Mouse (Mus musculus) intestine, postnatal 0 days (tissue): Measurements from ENCODE around the gene Spindoc. TPM values are rescaled to one million over a fixed set of nuclear protein-coding genes. Genes with fewer than 3 reads are reported as not detected.

Experiments used
- ATAC-seq: fragments of 200-750 bp; cut with Nextera tagmentation; 2 replicates; pipeline ENCODE4 v1.8.0; 2017; ENCODE audit warnings: mild to moderate bottlenecking, moderate TSS enrichment, moderate library complexity
- H3K27ac ChIP-seq: fragments of 300-500 bp; sonication (generic); 2 replicates; pipeline ENCODE4 v1.5.1; 2014; ENCODE audit warnings: mild to moderate bottlenecking, low read depth, low read length, moderate library complexity
- H3K27me3 ChIP-seq: fragments of 300-500 bp; sonication (generic); replicated peaks from 2 replicates; pipeline ENCODE4 v1.6.1; 2014; ENCODE audit warnings: low read length, mixed read lengths; ENCODE audit not compliant: control insufficient read depth, insufficient read depth
- H3K36me3 ChIP-seq: fragments of 300-500 bp; sonication (generic); 2 replicates; pipeline ENCODE4 v1.6.1; 2014; ENCODE audit warnings: mild to moderate bottlenecking, moderate library complexity; ENCODE audit not compliant: control insufficient read depth, insufficient read depth
- H3K4me1 ChIP-seq: fragments of 300-500 bp; sonication (generic); replicated peaks from 2 replicates; pipeline ENCODE4 v1.6.1; 2014; ENCODE audit warnings: antibody characterized with exemption, low read length, mixed read lengths; ENCODE audit not compliant: control insufficient read depth, insufficient read depth
- H3K4me2 ChIP-seq: fragments of 300-500 bp; sonication (generic); replicated peaks from 2 replicates; pipeline ENCODE4 v1.6.1; 2014; ENCODE audit warnings: low read depth, mild to moderate bottlenecking, moderate library complexity
- H3K4me3 ChIP-seq: fragments of 300-500 bp; sonication (generic); 2 replicates; pipeline ENCODE4 v1.5.1; 2014; ENCODE audit warnings: low read depth, low read length
- H3K9ac ChIP-seq: fragments of 300-500 bp; sonication (generic); 2 replicates; pipeline ENCODE4 v1.6.1; 2014; ENCODE audit warnings: mild to moderate bottlenecking, low read depth, low read length
- H3K9me3 ChIP-seq: fragments of 300-500 bp; sonication (generic); 2 replicates; pipeline ENCODE4 v1.6.1; 2016; ENCODE audit warnings: mixed run types; ENCODE audit not compliant: control insufficient read depth
- CTCF ChIP-seq: sonication (generic); IDR thresholded peaks from 2 replicates; pipeline ENCODE4 v1.5.1; 2016; ENCODE audit warnings: low read depth, mild to moderate bottlenecking, control low read depth, antibody characterized with exemption, moderate library complexity
- WGBS: fragments of 180-500 bp; shearing (Covaris S2); extraction: QIAGEN DNeasy Blood & Tissue Kit; methylation state at CpG from one replicate; pipeline ENCODE4 v1.1.7; 2014; 5-methylcytosine and 5-hydroxymethylcytosine counted together
- polyA plus RNA-seq: library from polyadenylated mRNA; unstranded; fragments of >200 nt; fragmentation: Nextera tagmentation; extraction: Ambion mirVana; gene quantifications from 2 replicates; pipeline ENCODE4 v1.2.1, GENCODE M21; 2015

The Spindoc gene
- polyA plus RNA-seq, 1 experiment from 2014 or later = 11.3 TPM

DNA sequence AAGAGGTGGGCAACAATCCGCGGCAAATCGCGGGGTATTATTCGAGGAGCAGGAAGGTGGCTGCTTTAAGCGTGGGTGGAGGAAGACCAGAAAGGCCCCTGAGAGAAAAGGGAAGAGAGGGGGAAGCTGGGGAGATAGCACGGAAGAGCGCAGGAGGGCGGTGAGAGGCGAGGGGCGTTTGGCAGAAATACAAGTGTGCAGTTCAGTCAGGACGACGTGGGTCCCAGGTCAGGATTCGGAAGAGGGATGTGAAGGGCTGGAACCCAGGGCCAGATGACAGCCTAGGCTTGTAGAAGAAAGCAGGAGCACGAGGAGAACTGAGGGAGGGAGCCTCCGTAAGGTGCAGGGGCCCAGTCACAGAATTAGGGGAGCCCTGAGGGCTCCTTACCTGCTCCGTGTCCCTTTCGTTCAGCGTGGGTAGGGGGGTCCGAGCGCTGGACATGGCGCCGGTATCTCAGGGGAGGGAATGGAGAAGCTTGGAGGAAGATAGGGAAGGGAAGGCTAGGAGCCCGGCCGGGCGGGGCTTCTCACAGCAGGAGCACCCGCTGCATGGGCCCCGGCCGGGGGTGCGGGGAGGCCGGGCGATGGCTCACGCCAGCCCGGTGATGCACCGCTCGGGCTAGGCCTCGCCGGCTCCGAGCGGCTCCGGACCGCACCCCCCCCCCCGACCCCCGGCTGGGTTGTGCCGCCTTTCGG, 41.9 kb downstream of the Spindoc start:
- peaks cover 15% of the 10 kb centered on the region for H3K4me1 ChIP-seq
- H3K4me3 ChIP-seq = peak overlapping the region; percentile 90
- H3K9ac ChIP-seq = peak overlapping the region; percentile 95
- no peaks in the 10 kb centered on the region for H3K27me3 ChIP-seq
- under 1% methylated on average over 32 of the region's 46 CpGs for WGBS
- peak overlapping the region; percentile 95 for H3K4me2 ChIP-seq
- no peak for TF ChIP-seq CTCF
- ATAC-seq = peak; percentile 65
- H3K36me3 ChIP-seq = no peaks in the 10 kb centered on the region; the same call in 1 of the 2 replicates
- no peaks in the 10 kb centered on the region for H3K9me3 ChIP-seq
- peak overlapping the region; percentile 92 for H3K27ac ChIP-seq

DNA sequence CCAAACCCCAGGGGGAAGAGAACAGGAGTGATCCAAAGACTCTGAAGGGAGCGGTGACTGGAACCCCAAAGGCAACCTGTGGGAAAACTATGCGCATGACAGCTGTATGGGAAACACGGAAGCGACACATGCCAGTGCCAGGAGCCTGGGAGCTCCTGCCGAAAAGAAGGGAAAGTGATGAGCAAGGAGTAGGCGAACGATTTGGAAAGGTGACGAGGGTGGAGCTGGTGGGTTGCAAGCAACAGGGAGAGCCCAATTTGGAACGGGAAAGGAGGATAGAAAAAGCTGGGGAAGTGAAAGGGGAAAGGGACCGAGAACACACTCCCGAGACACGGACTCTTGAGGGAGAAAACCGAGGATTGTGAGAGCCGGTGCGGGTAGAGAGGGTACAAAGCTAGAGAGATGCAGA, 42.4 kb downstream of the Spindoc start:
- Histone ChIP-seq H3K9ac (peak overlapping the region; percentile 95), H3K4me2 (peak overlapping the region; percentile 95), H3K27me3 (no peaks in the 10 kb centered on the region), H3K36me3 (no peaks in the 10 kb centered on the region; the same call in 1 of the 2 replicates), H3K4me1 (peaks cover 16% of the 10 kb centered on the region), H3K4me3 (peak overlapping the region; percentile 90), H3K27ac (0 out of 2 replicates have a peak overlapping the region, but pooled peaks have one; percentile 92), H3K9me3 (no peaks in the 10 kb centered on the region)
- no peak for TF ChIP-seq CTCF
- no peak for ATAC-seq
- WGBS = under 1% methylated on average over 15 of the region's 15 CpGs

DNA sequence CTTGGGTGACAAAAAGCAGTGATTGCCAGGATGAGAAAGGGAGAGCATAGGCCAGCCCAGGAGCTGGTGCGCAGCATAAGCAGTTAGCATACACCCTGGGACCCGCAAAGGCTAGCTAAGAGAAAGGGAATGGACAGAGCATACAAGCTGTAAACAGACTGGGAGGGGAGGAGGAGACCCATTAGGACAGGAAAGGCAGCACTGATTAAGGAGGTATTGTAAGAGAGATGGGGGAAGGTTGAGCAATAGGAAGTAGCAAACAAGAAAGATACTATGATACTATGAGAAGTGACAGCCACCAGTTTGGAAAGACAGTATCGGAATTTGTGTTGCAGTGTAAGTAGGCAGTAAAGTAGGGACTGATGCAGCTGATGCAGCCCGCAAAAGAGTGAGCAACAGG, 42.9 kb downstream of the Spindoc start:
- no peak for ATAC-seq
- Histone ChIP-seq H3K4me2 (peak overlapping the region; percentile 95), H3K27ac (peak overlapping the region; percentile 92; the same call in 1 of the 2 replicates), H3K9me3 (no peaks in the 10 kb centered on the region), H3K4me3 (peak overlapping the region; percentile 90), H3K9ac (peak overlapping the region; percentile 95; the same call in 1 of the 2 replicates), H3K4me1 (peaks cover 16% of the 10 kb centered on the region), H3K27me3 (no peaks in the 10 kb centered on the region), H3K36me3 (no peaks in the 10 kb centered on the region; the same call in 1 of the 2 replicates)
- TF ChIP-seq CTCF = no peak
- WGBS = 24% methylated on average over 4 of the region's 4 CpGs

DNA sequence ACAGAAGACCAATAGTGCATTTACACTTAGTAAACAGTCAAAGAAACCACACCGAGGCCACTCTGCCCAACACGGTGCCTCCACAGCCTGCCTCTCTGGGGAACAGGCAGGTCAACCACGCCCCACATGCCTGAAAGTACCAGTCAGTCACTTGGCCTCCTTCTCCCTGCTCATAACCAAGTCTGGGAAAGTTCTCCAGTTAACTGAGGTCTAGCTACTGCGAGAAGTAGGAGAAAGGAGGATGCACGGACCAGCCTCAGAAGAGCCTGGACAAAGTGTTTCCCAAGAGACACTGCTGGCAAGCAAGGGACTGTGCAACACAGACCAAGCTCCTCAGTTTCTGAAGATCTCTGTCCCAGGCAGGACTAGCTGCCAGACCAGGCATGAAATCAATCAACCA, 43.8 kb downstream of the Spindoc start:
- no peak for TF ChIP-seq CTCF
- H3K9ac ChIP-seq = peak overlapping the region; percentile 24; the same call in 1 of the 2 replicates
- H3K36me3 ChIP-seq = no peaks in the 10 kb centered on the region; the same call in 1 of the 2 replicates
- peaks cover 16% of the 10 kb centered on the region for H3K4me1 ChIP-seq
- no peaks in the 10 kb centered on the region for H3K9me3 ChIP-seq
- no peak for ATAC-seq
- H3K4me3 ChIP-seq = peak overlapping the region; percentile 90; the same call in 1 of the 2 replicates
- no peaks in the 10 kb centered on the region for H3K27me3 ChIP-seq
- peak overlapping the region; percentile 95 for H3K4me2 ChIP-seq
- H3K27ac ChIP-seq = peak overlapping the region; percentile 30; the same call in 1 of the 2 replicates
- 17% methylated on average over 5 of the region's 5 CpGs for WGBS

DNA sequence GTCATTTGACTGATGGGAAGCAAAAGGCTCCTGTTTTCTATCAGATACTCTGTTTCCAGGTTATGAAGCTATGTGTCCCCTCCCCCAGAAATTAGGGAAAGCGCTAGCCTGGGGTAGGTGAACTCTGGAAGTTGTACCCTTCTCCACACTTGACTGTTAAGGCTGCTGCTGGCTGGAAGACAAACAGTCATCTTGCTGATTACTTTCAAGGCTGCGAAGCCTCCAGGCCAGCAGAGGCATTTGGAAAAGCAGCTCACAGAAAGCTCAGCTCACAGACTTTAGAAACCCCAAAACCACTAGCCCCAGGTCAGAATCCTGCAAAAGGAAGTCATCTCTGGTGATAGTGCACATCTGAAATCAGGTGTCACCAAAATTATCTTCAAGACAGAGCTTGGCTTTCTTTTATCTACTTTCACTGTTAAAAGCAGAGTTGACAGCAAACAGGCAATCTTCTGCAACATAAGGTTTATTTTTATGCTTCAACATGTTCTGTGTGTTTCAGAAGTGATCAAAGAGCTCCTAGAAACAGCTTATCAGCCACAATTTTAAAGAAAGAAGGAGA, 44.9 kb downstream of the Spindoc start:
- TF ChIP-seq CTCF = no peak
- Histone ChIP-seq H3K4me1 (peaks cover 16% of the 10 kb centered on the region), H3K4me3 (no peak overlapping the region), H3K36me3 (no peaks in the 10 kb centered on the region; the same call in 1 of the 2 replicates), H3K9me3 (no peaks in the 10 kb centered on the region), H3K27me3 (no peaks in the 10 kb centered on the region), H3K27ac (no peak overlapping the region), H3K4me2 (no peak overlapping the region), H3K9ac (peak overlapping the region; percentile 26; the same call in 1 of the 2 replicates)
- 69% methylated on average over 2 of the region's 2 CpGs for WGBS
- ATAC-seq = no peak

DNA sequence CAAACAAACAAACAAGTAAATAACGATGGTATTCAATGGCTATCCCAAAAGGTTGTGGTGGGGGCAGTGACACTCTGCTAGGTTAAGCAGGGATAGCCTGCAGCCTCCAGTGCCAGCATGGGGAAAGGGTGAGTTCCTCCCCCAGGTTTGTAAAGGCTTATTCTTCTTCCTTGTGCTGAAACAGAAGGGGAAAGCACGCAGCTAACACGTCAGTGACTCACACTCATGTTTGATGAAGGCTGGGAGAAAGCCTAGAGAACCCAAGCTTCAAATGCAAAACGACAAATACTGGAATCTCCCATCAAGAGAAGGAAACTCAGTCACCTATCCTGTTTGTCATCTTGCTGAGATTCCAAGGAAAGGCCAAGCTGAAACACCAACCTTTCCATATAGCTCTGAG, 47.1 kb downstream of the Spindoc start:
- no peak for TF ChIP-seq CTCF
- ATAC-seq = no peak
- H3K4me1 ChIP-seq = peaks cover 16% of the 10 kb centered on the region

More for the DNA sequence above, 47.1 kb downstream of the Spindoc start:
- no peaks in the 10 kb centered on the region for H3K9me3 ChIP-seq
- no peak overlapping the region for H3K4me3 ChIP-seq
- 45% methylated on average over 4 of the region's 4 CpGs for WGBS
- no peak overlapping the region for H3K9ac ChIP-seq
- H3K27ac ChIP-seq = no peak overlapping the region
- no peaks in the 10 kb centered on the region for H3K27me3 ChIP-seq
- H3K36me3 ChIP-seq = no peaks in the 10 kb centered on the region; the same call in 1 of the 2 replicates
- no peak overlapping the region for H3K4me2 ChIP-seq
